Mouse (Mus musculus) liver, adult (tissue): ENCODE results near the gene Spint1.

Source experiments
- GATA4 ChIP-seq: IDR thresholded peaks from 2 replicates; pipeline ENCODE4 v1.6.1; 2014; ENCODE audit warnings: mild to moderate bottlenecking, low read length; ENCODE audit not compliant: insufficient replicate concordance

Spint1 gene

DNA sequence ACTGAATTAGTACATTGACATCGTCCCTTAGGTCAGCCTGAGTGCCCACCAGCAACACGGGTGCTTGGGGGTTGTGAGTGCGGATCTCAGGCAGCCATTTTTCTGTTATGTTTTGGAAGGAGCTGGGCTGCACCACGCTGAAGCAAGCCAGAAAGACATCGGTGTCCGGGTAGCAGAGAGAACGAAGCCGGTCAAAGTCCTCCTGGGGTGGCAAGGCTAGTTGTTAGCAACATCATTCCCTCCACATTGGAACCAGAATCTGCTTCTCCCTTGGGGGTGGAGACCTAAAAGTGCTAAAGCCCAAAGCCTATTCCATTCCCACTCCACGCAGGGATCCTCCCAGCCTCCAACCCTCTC lies 33.1 kb downstream of the Spint1 start:
- no peak for TF ChIP-seq GATA4

DNA sequence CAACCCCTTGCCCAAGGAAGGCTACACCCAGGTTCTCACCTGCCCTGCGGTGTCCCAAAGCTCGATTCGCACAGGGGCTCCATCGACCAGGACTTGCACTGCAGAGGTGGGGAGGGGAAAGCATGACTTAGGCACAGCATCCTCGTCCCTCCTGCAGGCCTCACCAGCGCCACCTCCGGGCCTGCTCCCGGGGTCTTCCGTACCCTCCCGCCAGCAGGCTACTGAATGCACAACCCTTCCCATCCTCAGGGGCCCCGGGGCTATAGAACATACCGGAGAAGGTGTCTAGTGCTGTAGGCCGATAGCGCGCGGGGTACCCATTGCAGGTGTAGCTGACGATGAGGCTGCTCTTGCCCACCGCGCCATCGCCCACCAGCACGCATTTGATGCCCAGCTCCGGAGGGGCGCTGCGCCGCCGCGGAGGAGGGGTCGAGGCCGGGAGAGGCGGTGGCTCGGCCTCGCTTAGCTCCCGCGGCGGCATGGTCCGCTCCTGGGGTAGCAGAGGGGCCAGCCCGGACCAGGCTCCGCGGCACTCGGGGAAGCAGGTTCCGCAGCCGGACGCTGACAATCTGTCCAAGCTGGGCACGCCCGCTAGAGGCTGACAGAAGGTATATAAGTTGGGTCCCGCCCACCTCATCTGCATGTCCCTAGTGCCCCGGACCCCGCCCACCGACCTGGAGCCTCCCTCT lies 33.6 kb downstream of the Spint1 start, which contains the start of gene Rhov:
Rhov (minus strand) TSS at position 630 of the 689 bp plus-strand sequence.
- TF ChIP-seq GATA4: no peak

DNA sequence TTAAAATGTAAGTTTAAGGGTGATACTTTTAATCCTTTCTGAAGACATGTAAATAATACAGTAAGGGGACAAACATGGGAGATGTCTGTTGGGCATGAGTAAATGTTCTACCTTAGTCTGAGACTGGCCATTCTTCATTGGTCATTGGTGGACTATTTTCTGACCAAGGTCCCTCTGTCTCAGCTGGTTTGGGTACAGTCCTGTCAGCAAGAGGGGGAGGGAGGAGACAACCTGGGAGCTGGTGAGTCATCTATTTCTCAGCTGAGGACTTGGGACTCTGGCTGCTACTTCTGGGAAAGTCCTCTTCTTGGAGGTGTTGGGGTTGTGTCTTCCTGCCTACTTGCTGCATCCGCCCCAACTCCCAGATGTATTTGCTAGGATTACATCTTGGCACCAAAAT lies 37.0 kb downstream of the Spint1 start:
- no peak for TF ChIP-seq GATA4

DNA sequence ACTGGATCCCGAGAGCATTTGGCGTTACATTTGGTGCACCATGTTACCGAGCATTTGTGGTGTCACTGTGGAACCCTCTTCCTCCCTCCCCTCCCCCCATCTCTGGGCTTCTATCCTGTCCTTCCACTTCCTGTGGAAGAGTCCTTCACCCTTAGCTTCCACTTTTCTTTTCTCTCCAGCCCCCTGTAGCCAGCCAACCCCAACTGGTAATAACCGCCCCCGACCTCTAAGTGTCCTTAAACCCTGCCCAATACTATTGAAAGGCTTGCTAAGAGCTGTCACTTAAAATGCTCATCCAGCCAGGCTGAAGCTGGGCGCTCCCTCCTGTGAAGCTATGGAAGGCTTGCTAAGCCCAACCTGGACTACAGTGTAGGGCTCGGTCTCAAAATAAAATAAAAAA lies 39.8 kb downstream of the Spint1 start:
- no peak for TF ChIP-seq GATA4

DNA sequence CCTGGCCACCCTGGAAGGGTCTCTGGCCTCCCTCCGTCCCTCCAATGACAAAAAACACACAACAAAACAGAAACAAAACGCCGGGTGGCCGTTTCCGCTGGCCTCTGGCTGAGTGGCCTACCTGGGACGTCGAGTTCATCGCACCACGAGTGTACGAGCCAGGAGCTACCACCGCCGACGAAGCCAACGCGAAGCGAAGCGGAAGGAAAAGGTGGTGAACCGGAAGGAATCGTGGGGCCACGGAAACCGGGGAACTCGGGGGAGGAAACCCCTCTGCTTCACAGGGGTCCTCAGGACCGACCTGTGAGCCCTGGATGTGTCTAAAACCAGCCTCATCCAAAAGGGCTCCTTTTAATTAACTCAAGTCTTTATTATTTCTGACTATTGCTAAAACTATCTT lies 40.6 kb downstream of the Spint1 start:
- TF ChIP-seq GATA4: no peak

DNA sequence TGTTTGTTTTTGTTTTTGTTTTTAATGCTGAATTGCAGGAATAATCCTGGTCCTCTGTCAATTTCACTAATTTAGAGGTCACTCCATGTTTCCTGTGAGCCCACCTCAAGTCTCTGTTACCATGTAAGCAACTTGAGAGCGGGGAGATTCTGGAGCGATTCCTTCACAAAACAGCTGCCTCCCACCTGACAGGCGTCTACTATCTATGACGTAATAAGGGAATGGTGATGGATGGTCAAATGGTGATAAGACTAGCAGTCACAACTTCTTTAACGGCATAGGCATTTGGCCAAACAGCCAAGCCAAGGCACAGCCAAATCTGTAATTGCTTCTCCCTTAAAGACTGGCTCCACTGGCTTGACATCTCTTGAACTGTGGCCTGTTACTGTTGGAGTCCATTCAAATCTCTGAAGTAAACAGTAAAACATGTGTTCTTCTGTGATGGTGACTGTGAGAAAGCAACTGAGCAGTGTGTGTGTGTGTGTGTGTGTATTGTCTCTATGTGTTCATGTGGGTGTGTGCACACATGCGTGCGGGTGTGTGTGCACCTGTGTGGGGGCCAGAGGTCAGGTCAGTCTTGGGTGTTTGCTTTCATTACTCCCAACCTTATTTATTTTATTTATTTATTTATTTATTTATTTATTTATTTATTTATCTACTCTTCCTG lies 44.9 kb downstream of the Spint1 start:
- no peak for TF ChIP-seq GATA4

DNA sequence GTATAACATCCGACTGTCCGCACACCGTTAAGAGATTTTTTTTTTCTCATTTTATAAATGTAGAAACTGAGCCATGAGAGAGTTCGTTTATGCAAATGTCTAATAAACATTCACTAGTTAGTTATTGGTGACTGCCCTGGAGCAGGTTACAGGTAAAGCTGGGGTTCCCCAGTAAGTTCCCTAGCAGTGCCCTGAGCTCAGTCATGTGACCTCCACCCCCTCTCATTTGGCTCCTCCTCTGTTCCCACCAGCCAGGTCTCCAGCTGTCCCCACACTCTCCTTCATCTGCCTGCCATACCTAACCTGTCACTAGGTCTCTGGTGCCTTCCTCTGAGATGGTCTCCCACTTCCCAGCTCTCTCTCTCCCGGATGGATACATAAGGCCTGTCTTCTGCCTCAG lies 50.2 kb downstream of the Spint1 start:
- no peak for TF ChIP-seq GATA4

DNA sequence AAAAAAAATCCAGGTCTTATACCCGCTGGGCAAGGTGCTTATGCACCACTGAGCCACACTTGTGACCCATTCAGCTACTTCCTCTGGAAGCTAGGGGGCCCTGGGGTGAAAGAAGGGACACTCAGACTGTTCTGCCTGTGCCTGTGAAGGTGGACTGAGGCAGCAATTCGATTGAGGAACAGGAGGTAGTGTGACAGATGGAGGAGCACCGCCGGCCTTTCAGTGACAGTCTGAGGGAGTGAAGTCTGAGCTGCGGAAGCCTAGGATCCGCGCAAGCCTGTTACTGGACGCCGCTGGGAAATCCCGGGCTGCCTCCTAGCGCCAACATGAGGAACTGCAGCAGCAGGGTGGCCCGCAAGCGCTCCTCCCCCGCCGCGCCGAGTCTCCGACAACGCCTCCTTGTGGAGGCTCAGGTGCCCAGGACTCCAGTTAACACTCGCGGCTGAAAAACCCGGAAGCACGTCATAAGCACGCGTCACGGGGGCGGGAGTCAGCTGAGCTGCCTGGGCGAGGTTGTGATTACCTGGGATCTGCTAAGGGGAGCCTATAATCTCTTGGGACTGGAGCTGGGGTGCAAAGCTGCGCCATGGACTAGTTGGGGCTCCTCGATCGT lies 51.2 kb downstream of the Spint1 start, which contains the start of gene Vps18:
Vps18 (plus strand) TSS at position 471 of the 613 bp plus-strand sequence.
- TF ChIP-seq GATA4: peak; percentile 86; the same call in 1 of the 2 replicates

DNA sequence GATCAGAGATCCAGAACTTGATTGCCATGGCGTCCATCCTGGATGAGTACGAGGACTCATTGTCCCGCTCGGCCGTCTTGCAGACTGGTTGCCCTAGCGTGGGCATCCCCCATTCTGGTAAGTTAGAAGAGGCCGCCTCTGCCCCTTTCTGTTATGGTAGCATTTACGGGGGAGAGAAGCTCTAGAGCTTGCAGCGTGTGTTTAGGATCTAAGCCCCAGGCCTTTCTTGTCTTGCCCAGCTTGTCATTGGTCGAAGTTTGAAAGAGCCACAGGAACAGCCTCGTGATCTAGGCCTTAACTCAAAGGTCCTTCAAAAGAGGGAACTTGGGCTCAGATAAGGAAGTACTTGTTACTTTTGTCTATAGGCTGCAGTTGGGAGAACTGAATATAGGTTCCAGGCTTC lies 51.9 kb downstream of the Spint1 start:
- TF ChIP-seq GATA4: no peak

DNA sequence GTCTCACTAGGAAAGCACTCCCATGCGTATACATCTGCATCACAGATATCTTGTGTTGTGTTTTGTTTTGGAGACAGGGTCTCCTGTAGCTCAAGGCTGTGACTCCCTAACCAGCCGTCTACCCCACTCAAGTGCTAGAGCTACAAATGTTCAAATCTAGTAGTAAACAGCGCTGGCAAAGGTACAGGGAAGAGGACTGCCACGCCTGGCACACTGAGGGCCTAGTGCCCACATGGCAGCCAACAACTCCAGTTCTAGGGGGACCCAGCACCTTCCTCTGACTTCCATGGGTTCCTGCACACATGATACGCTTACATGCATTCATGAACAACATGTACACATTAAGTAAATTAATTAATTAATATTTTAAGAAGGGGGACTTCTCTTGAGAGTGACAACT lies 55.1 kb downstream of the Spint1 start:
- no peak for TF ChIP-seq GATA4

DNA sequence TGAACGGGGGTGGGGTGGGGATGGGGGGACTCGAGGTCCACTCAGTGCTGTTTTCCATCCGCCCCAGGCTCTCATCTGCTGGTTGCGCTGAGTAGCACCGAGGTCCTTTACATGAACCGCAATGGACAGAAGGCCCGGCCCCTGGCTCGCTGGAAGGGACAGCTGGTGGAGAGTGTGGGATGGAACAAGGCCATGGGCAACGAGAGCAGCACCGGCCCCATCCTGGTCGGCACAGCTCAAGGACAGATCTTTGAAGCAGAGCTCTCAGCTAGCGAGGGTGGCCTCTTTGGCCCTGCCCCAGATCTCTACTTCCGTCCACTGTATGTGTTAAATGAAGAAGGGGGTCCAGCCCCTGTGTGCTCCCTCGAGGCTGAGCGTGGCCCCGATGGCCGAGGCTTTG lies 55.7 kb downstream of the Spint1 start:
- TF ChIP-seq GATA4: no peak

DNA sequence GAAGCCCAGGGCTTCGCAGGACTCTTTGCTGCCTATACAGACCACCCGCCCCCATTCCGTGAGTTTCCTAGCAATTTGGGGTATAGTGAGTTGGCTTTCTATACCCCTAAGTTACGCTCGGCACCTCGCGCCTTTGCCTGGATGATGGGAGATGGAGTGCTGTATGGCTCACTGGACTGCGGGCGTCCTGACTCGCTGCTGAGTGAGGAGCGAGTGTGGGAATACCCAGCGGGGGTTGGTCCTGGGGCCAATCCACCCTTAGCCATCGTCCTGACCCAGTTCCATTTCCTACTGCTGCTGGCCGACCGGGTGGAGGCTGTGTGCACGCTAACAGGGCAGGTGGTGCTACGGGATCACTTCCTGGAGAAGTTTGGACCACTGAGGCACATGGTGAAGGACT lies 56.1 kb downstream of the Spint1 start:
- TF ChIP-seq GATA4: no peak

DNA sequence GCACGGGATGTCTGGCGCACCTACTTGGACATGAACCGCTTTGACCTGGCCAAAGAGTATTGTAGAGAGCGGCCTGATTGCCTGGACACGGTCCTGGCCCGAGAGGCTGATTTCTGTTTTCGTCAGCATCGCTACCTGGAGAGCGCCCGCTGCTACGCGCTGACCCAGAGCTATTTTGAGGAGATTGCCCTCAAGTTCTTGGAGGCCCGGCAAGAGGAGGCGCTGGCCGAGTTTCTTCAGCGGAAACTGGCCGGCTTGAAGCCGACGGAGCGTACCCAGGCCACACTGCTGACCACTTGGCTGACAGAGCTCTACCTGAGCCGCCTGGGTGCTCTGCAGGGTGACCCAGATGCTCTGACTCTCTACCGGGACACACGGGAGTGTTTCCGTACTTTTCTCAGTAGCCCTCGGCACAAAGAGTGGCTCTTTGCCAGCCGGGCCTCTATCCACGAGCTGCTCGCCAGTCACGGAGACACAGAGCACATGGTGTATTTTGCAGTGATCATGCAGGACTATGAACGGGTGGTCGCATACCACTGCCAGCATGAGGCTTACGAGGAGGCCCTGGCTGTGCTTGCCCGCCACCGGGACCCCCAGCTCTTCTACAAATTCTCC lies 56.7 kb downstream of the Spint1 start:
- TF ChIP-seq GATA4: no peak

DNA sequence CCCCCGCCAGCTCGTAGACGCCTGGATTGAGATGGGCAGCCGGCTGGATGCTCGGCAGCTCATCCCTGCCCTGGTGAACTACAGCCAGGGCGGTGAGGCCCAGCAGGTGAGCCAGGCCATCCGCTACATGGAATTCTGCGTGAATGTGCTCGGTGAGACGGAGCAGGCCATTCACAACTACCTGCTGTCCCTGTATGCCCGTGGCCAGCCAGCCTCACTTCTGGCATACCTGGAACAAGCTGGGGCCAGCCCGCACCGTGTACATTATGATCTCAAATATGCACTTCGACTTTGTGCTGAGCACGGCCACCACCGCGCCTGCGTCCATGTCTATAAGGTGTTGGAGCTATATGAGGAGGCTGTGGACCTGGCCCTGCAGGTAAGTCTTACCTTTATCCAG lies 57.2 kb downstream of the Spint1 start:
- TF ChIP-seq GATA4: no peak

DNA sequence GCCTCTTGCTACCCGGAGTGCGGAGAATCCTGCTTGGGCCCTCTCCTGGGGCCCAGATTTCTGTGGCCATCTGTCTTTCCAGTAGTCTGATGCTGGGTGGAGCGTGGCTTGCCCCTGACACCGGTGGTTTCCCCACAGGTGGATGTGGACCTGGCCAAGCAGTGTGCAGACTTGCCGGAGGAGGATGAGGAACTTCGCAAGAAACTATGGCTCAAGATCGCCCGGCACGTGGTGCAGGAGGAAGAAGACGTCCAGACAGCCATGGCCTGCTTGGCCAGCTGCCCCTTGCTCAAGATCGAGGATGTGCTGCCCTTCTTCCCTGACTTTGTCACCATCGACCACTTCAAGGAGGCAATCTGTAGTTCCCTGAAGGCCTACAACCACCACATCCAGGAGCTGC lies 59.6 kb downstream of the Spint1 start:
- TF ChIP-seq GATA4: no peak

DNA sequence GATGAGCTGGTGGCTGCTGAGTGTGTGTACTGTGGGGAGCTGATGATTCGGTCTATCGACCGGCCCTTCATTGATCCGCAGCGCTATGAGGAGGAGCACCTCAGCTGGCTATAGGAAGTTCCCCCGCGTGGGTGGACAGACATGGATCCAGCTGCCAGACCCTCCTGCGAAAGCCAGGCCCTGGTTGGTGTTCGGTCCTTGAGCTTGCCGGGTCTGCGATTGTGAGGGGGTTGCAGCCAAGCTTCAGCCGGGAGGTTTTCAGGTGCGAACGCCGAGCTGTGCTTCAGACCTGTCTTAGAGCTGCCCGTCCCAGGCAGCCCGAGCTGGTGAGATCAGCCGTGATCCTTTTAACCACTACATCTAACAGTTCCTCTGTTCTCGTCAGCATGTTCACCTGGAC lies 60.3 kb downstream of the Spint1 start:
- no peak for TF ChIP-seq GATA4

DNA sequence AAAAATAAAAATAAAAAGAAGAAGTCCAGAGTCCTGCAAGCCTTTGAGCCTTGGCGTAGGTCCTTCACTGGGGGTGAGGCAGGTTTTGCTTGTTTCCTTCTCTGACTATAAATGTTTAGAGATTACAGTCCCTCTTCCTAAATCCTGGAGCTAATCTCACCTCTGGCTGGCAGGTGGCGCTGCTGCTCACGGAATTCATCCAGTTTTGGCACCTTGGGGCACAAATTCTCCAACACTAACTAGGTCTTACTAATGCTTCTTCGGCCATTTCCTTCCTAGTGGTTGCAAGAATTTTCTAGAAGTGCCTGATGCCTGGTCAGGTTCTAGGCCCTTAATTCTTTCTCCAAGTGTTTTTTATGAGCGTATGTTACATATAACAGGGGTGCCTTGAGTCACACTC lies 61.2 kb downstream of the Spint1 start:
- TF ChIP-seq GATA4: no peak

DNA sequence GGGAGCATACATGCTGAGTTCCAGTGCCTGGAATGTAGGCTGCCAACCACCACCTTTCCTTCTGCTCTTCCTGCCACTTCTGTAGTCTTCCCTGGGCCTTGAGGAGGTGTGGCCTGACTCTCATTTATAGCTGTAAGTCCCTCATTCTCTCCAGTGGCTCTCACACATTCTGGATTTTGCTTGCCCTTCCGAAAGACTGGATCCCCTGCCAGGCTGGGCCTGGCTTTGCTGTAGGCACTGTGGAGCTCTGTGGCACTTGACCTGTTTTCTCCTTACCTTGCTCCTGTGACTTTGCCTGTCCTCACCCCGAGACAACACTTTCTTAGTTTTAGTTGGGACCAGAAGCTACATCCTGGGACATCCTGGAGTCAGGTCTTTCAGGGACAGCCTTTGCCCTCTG lies 61.7 kb downstream of the Spint1 start:
- no peak for TF ChIP-seq GATA4
